Mouse (Mus musculus) liver, embryonic 13.5 days (tissue): ENCODE data around the gene Oit1. TPM values are rescaled to one million over a fixed set of nuclear protein-coding genes. Genes with fewer than 3 reads are reported as not detected.

Source experiments
- polyA plus RNA-seq: library from polyadenylated mRNA; unstranded; fragments of >200 nt; fragmentation: Nextera tagmentation; extraction: Ambion mirVana; gene quantifications from 2 replicates; pipeline ENCODE4 v1.2.1, GENCODE M21; 2015

Gene Oit1
- polyA plus RNA-seq, 1 experiment from 2014 or later, result not detected

Other genes starting within 250 kb of the Oit1 start
- gene Pdhb, start 205.7 kb downstream of the Oit1 start, polyA plus RNA-seq, result 130 and 144 TPM in 2 replicates
- gene Kctd6, start 164.6 kb downstream of the Oit1 start, polyA plus RNA-seq, result 3.8 and 4.9 TPM in 2 replicates
- gene Acox2, start 119.4 kb downstream of the Oit1 start, polyA plus RNA-seq, result 9.8 and 12.1 TPM in 2 replicates
- 0.08 TPM in 2 replicates for gene Fam107a, start 60.7 kb downstream of the Oit1 start, polyA plus RNA-seq